Mouse (Mus musculus): ENCODE results near the gene Pth1r.

- TF ChIP-seq CTCF (IDR thresholded peaks at IDR 0.05; ENCODE audit: extremely low read depth, insufficient read depth, low read length) (no peak), POLR2A (IDR thresholded peaks at IDR 0.05; ENCODE audit: extremely low read depth, insufficient read depth, low read length) (no peak)
Observed at GRCm38 (mm10) chr9:110736362-110736761, 10.6 kb downstream of the Pth1r start.

Measured in cortical plate, adult 2 months (tissue).